Mouse (Mus musculus) liver, embryonic 14.5 days (tissue): ENCODE measurements around the gene Lhx2.

Experiments used
- CTCF ChIP-seq: IDR thresholded peaks from 2 replicates; pipeline ENCODE4 v1.5.1; 2016; ENCODE audit warnings: antibody characterized with exemption, low read depth, control low read depth
- EP300 ChIP-seq: IDR thresholded peaks from 2 replicates; pipeline ENCODE4 v1.6.1; 2016; ENCODE audit warnings: antibody characterized with exemption, low read depth

- TF ChIP-seq CTCF = no peak
- no peak for TF ChIP-seq EP300
Measured at GRCm38 (mm10) chr2:38319086-38319485, 20.0 kb upstream of the Lhx2 start.
